Mouse (Mus musculus): Measurements from ENCODE around the gene Rpl26. TPM values are rescaled to one million over a fixed set of nuclear protein-coding genes. Genes with fewer than 3 reads are reported as not detected.

Rpl26 gene
- polyA plus RNA-seq, 1 experiment from 2014 or later: 1,181 TPM

GRCm38 (mm10) chr11:68891823-68892222 lies 9.6 kb upstream of the Rpl26 start:
- Histone ChIP-seq H3K9me3 (no peaks in the 10 kb centered on the region), H3K27ac (no peak overlapping the region), H3K4me2 (no peak overlapping the region), H3K27me3 (no peaks in the 10 kb centered on the region), H3K4me3 (no peak overlapping the region), H3K4me1 (no peaks in the 10 kb centered on the region), H3K36me3 (no peaks in the 10 kb centered on the region), H3K9ac (no peak overlapping the region)
- no peak for ATAC-seq (ENCODE audit: insufficient number of reproducible peaks, insufficient read depth, low FRiP score, low TSS enrichment, low read depth)
- 80% methylated on average over 5 of the region's 5 CpGs for WGBS

- Histone ChIP-seq H3K9ac (0 out of 2 replicates have a peak overlapping the region, but pooled peaks have one; percentile 40), H3K9me3 (no peaks in the 10 kb centered on the region), H3K36me3 (no peaks in the 10 kb centered on the region), H3K27ac (no peak overlapping the region), H3K4me1 (no peaks in the 10 kb centered on the region), H3K4me2 (no peak overlapping the region), H3K27me3 (no peaks in the 10 kb centered on the region), H3K4me3 (no peak overlapping the region)
- 75% methylated on average over 15 of the region's 15 CpGs for WGBS
- no peak for ATAC-seq (ENCODE audit: insufficient number of reproducible peaks, insufficient read depth, low FRiP score, low TSS enrichment, low read depth)
These were observed 9.1 kb upstream of the Rpl26 start for GRCm38 (mm10) chr11:68892233-68892832.

GRCm38 (mm10) chr11:68893911-68894464 lies 7.4 kb upstream of the Rpl26 start:
- WGBS: 55% methylated on average over 12 of the region's 12 CpGs

GRCm38 (mm10) chr11:68896247-68896646 lies 5.1 kb upstream of the Rpl26 start:
- Histone ChIP-seq H3K9ac (no peak overlapping the region), H3K4me3 (no peak overlapping the region), H3K27me3 (peaks cover 7% of the 10 kb centered on the region), H3K9me3 (no peaks in the 10 kb centered on the region), H3K27ac (no peak overlapping the region), H3K4me1 (peaks cover 4% of the 10 kb centered on the region), H3K36me3 (no peaks in the 10 kb centered on the region), H3K4me2 (no peak overlapping the region)
- 94% methylated on average over 5 of the region's 5 CpGs for WGBS
- ATAC-seq (ENCODE audit: insufficient number of reproducible peaks, insufficient read depth, low FRiP score, low TSS enrichment, low read depth): no peak

More at GRCm38 (mm10) chr11:68893911-68894464, 7.4 kb upstream of the Rpl26 start:
- Histone ChIP-seq H3K4me1 (no peaks in the 10 kb centered on the region), H3K36me3 (no peaks in the 10 kb centered on the region), H3K4me2 (no peak overlapping the region), H3K9me3 (no peaks in the 10 kb centered on the region), H3K27ac (no peak overlapping the region), H3K4me3 (no peak overlapping the region), H3K9ac (no peak overlapping the region), H3K27me3 (no peaks in the 10 kb centered on the region)
- ATAC-seq (ENCODE audit: insufficient number of reproducible peaks, insufficient read depth, low FRiP score, low TSS enrichment, low read depth): no peak

GRCm38 (mm10) chr11:68897120-68897519 lies 4.3 kb upstream of the Rpl26 start:
- Histone ChIP-seq H3K4me1 (peaks cover 4% of the 10 kb centered on the region), H3K4me3 (no peak overlapping the region), H3K9me3 (no peaks in the 10 kb centered on the region), H3K36me3 (no peaks in the 10 kb centered on the region), H3K27ac (no peak overlapping the region), H3K4me2 (no peak overlapping the region), H3K9ac (no peak overlapping the region), H3K27me3 (peaks cover 7% of the 10 kb centered on the region)
- WGBS: 47% methylated on average over 4 of the region's 4 CpGs
- ATAC-seq (ENCODE audit: insufficient number of reproducible peaks, insufficient read depth, low FRiP score, low TSS enrichment, low read depth): no peak

GRCm38 (mm10) chr11:68897838-68898237 lies 3.5 kb upstream of the Rpl26 start:
- no peak for ATAC-seq (ENCODE audit: insufficient number of reproducible peaks, insufficient read depth, low FRiP score, low TSS enrichment, low read depth)
- H3K4me2 ChIP-seq: no peak overlapping the region
- peaks cover 9% of the 10 kb centered on the region for H3K4me1 ChIP-seq
- H3K27me3 ChIP-seq: peaks cover 7% of the 10 kb centered on the region
- no peaks in the 10 kb centered on the region for H3K9me3 ChIP-seq
- H3K9ac ChIP-seq: no peak overlapping the region
- H3K27ac ChIP-seq: no peak overlapping the region
- 72% methylated on average over 6 of the region's 6 CpGs for WGBS
- H3K36me3 ChIP-seq: peaks cover 1% of the 10 kb centered on the region
- no peak overlapping the region for H3K4me3 ChIP-seq

- Histone ChIP-seq H3K4me3 (no peak overlapping the region), H3K9ac (no peak overlapping the region), H3K36me3 (peaks cover 11% of the 10 kb centered on the region), H3K4me1 (peaks cover 11% of the 10 kb centered on the region), H3K4me2 (no peak overlapping the region), H3K27ac (no peak overlapping the region), H3K27me3 (peaks cover 7% of the 10 kb centered on the region), H3K9me3 (no peaks in the 10 kb centered on the region)
- 90% methylated on average over 6 of the region's 6 CpGs for WGBS
- no peak for ATAC-seq (ENCODE audit: insufficient number of reproducible peaks, insufficient read depth, low FRiP score, low TSS enrichment, low read depth)
These were observed 2.6 kb upstream of the Rpl26 start for GRCm38 (mm10) chr11:68898790-68899189.

- WGBS: 82% methylated on average over 8 of the region's 8 CpGs
- H3K9me3 ChIP-seq: no peaks in the 10 kb centered on the region
- no peak overlapping the region for H3K4me3 ChIP-seq
- H3K4me1 ChIP-seq: peaks cover 11% of the 10 kb centered on the region
- H3K4me2 ChIP-seq: no peak overlapping the region
- ATAC-seq (ENCODE audit: insufficient number of reproducible peaks, insufficient read depth, low FRiP score, low TSS enrichment, low read depth): no peak
- no peak overlapping the region for H3K9ac ChIP-seq
- H3K27me3 ChIP-seq: peaks cover 7% of the 10 kb centered on the region
- peaks cover 21% of the 10 kb centered on the region for H3K36me3 ChIP-seq
- no peak overlapping the region for H3K27ac ChIP-seq
These were observed 1.6 kb upstream of the Rpl26 start for GRCm38 (mm10) chr11:68899815-68900214.

GRCm38 (mm10) chr11:68900519-68901350 lies 648 bp upstream of the Rpl26 start:
- Histone ChIP-seq H3K4me2 (peak overlapping the region; percentile 74), H3K27ac (no peak overlapping the region), H3K4me3 (peak overlapping the region; percentile 97), H3K27me3 (peaks cover 7% of the 10 kb centered on the region), H3K9ac (peak overlapping the region; percentile 100), H3K4me1 (peaks cover 11% of the 10 kb centered on the region), H3K36me3 (peaks cover 30% of the 10 kb centered on the region), H3K9me3 (no peaks in the 10 kb centered on the region)
- WGBS: 21% methylated on average over 31 of the region's 31 CpGs
- peak; percentile 17; the same call in 1 of the 2 replicates for ATAC-seq (ENCODE audit: insufficient number of reproducible peaks, insufficient read depth, low FRiP score, low TSS enrichment, low read depth)

GRCm38 (mm10) chr11:68902047-68902364 lies 623 bp downstream of the Rpl26 start:
- peaks cover 11% of the 10 kb centered on the region for H3K4me1 ChIP-seq
- H3K4me2 ChIP-seq: peak overlapping the region; percentile 74
- peaks cover 7% of the 10 kb centered on the region for H3K27me3 ChIP-seq
- no peaks in the 10 kb centered on the region for H3K9me3 ChIP-seq
- under 1% methylated on average over 10 of the region's 10 CpGs for WGBS
- H3K4me3 ChIP-seq: peak overlapping the region; percentile 97
- no peak for ATAC-seq (ENCODE audit: insufficient number of reproducible peaks, insufficient read depth, low FRiP score, low TSS enrichment, low read depth)
- peak overlapping the region; percentile 100 for H3K9ac ChIP-seq
- peaks cover 42% of the 10 kb centered on the region for H3K36me3 ChIP-seq
- peak overlapping the region; percentile 94 for H3K27ac ChIP-seq

GRCm38 (mm10) chr11:68902367-68902766 lies 984 bp downstream of the Rpl26 start:
- H3K36me3 ChIP-seq: peaks cover 45% of the 10 kb centered on the region

More at GRCm38 (mm10) chr11:68902367-68902766, 984 bp downstream of the Rpl26 start:
- Histone ChIP-seq H3K9me3 (no peaks in the 10 kb centered on the region), H3K27me3 (peaks cover 7% of the 10 kb centered on the region), H3K9ac (peak overlapping the region; percentile 100), H3K4me2 (peak overlapping the region; percentile 74), H3K4me1 (peaks cover 11% of the 10 kb centered on the region), H3K4me3 (peak overlapping the region; percentile 97), H3K27ac (peak overlapping the region; percentile 94)
- ATAC-seq (ENCODE audit: insufficient number of reproducible peaks, insufficient read depth, low FRiP score, low TSS enrichment, low read depth): no peak
- 5% methylated on average over 11 of the region's 11 CpGs for WGBS

Data from embryonic facial prominence, embryonic 13.5 days (tissue).